Mouse (Mus musculus) hindbrain, embryonic 16.5 days (tissue): Measurements from ENCODE around the gene Dkk2. TPM values are rescaled to one million over a fixed set of nuclear protein-coding genes. Genes with fewer than 3 reads are reported as not detected.

Experiments
- ATAC-seq: fragments of 200-750 bp; cut with Nextera tagmentation; 2 replicates; pipeline ENCODE4 v1.8.0; 2017; ENCODE audit warnings: moderate TSS enrichment, moderate library complexity
- H3K27ac ChIP-seq: fragments of 300-500 bp; sonication (generic); 2 replicates; pipeline ENCODE4 v1.5.1; 2014; ENCODE audit warnings: low read depth, mild to moderate bottlenecking, control low read depth, low read length, moderate library complexity
- H3K27me3 ChIP-seq: fragments of 300-500 bp; sonication (generic); replicated peaks from 2 replicates; pipeline ENCODE4 v1.6.1; 2014; ENCODE audit warnings: low read length; ENCODE audit not compliant: control insufficient read depth, insufficient read depth
- H3K36me3 ChIP-seq: fragments of 300-500 bp; sonication (generic); 2 replicates; pipeline ENCODE4 v1.6.1; 2014; ENCODE audit warnings: mild to moderate bottlenecking, low read length, moderate library complexity, mixed read lengths; ENCODE audit not compliant: control insufficient read depth, insufficient read depth
- H3K4me1 ChIP-seq: fragments of 300-500 bp; sonication (generic); 2 replicates; pipeline ENCODE4 v1.6.1; 2014; ENCODE audit warnings: low read depth, low read length; ENCODE audit not compliant: control insufficient read depth, insufficient read depth
- H3K4me2 ChIP-seq: fragments of 300-500 bp; sonication (generic); 2 replicates; pipeline ENCODE4 v1.6.1; 2014; ENCODE audit warnings: mild to moderate bottlenecking, low read length, control low read depth, moderate library complexity
- H3K4me3 ChIP-seq: fragments of 300-500 bp; sonication (generic); 2 replicates; pipeline ENCODE4 v1.5.1; 2014; ENCODE audit warnings: mild to moderate bottlenecking, low read length, control low read depth, moderate library complexity
- H3K9ac ChIP-seq: fragments of 300-500 bp; sonication (generic); 2 replicates; pipeline ENCODE4 v1.6.1; 2014; ENCODE audit warnings: low read depth, mild to moderate bottlenecking, control low read depth, low read length, moderate library complexity
- H3K9me3 ChIP-seq: fragments of 300-500 bp; sonication (generic); 2 replicates; pipeline ENCODE4 v1.6.1; 2014; ENCODE audit warnings: mild to moderate bottlenecking, low read length, moderate library complexity; ENCODE audit not compliant: control insufficient read depth
- WGBS: fragments of 180-500 bp; shearing (Covaris S2); extraction: QIAGEN DNeasy Blood & Tissue Kit; methylation state at CpG from one replicate; pipeline ENCODE4 v1.1.7; 2014; 5-methylcytosine and 5-hydroxymethylcytosine counted together
- polyA plus RNA-seq: library from polyadenylated mRNA; unstranded; fragments of >200 nt; fragmentation: Nextera tagmentation; extraction: Ambion mirVana; gene quantifications from 2 replicates; pipeline ENCODE4 v1.2.1, GENCODE M21; 2015

Dkk2 gene
- polyA plus RNA-seq, 1 experiment from 2014 or later: 2.1 TPM

GRCm38 (mm10) chr3:132134502-132134901 is 49.4 kb downstream of the Dkk2 start:
- Histone ChIP-seq H3K27ac (no peak overlapping the region), H3K4me2 (no peak overlapping the region), H3K4me3 (no peak overlapping the region), H3K9ac (no peak overlapping the region), H3K36me3 (no peaks in the 10 kb centered on the region), H3K4me1 (no peaks in the 10 kb centered on the region), H3K27me3 (no peaks in the 10 kb centered on the region), H3K9me3 (no peaks in the 10 kb centered on the region)
- WGBS: 79% methylated on average over 1 of the region's 1 CpGs
- no peak for ATAC-seq

GRCm38 (mm10) chr3:132137802-132138378 is 52.8 kb downstream of the Dkk2 start:
- no peak overlapping the region for H3K9ac ChIP-seq
- no peaks in the 10 kb centered on the region for H3K36me3 ChIP-seq
- ATAC-seq: peak; percentile 37; the same call in 1 of the 2 replicates
- WGBS: 67% methylated on average over 11 of the region's 11 CpGs
- H3K27me3 ChIP-seq: no peaks in the 10 kb centered on the region
- H3K4me1 ChIP-seq: no peaks in the 10 kb centered on the region
- H3K9me3 ChIP-seq: no peaks in the 10 kb centered on the region
- H3K27ac ChIP-seq: no peak overlapping the region
- no peak overlapping the region for H3K4me3 ChIP-seq
- H3K4me2 ChIP-seq: no peak overlapping the region

- WGBS: 92% methylated on average over 4 of the region's 4 CpGs
Observed at GRCm38 (mm10) chr3:132141031-132141430, 55.9 kb downstream of the Dkk2 start.

GRCm38 (mm10) chr3:132149446-132150025 is 64.4 kb downstream of the Dkk2 start:
- no peak overlapping the region for H3K9ac ChIP-seq
- H3K4me2 ChIP-seq: no peak overlapping the region
- no peaks in the 10 kb centered on the region for H3K9me3 ChIP-seq
- no peak for ATAC-seq
- H3K4me3 ChIP-seq: no peak overlapping the region
- H3K27me3 ChIP-seq: no peaks in the 10 kb centered on the region
- 65% methylated on average over 6 of the region's 6 CpGs for WGBS
- no peaks in the 10 kb centered on the region for H3K36me3 ChIP-seq
- no peak overlapping the region for H3K27ac ChIP-seq
- no peaks in the 10 kb centered on the region for H3K4me1 ChIP-seq

More at GRCm38 (mm10) chr3:132141031-132141430, 55.9 kb downstream of the Dkk2 start:
- Histone ChIP-seq H3K27ac (no peak overlapping the region), H3K4me2 (no peak overlapping the region), H3K27me3 (no peaks in the 10 kb centered on the region), H3K4me3 (no peak overlapping the region), H3K9ac (no peak overlapping the region), H3K36me3 (no peaks in the 10 kb centered on the region), H3K9me3 (no peaks in the 10 kb centered on the region), H3K4me1 (no peaks in the 10 kb centered on the region)
- no peak for ATAC-seq

GRCm38 (mm10) chr3:132158817-132159216 is 73.7 kb downstream of the Dkk2 start:
- Histone ChIP-seq H3K9ac (no peak overlapping the region), H3K27ac (no peak overlapping the region), H3K9me3 (no peaks in the 10 kb centered on the region), H3K4me2 (no peak overlapping the region), H3K4me3 (no peak overlapping the region), H3K36me3 (no peaks in the 10 kb centered on the region), H3K27me3 (no peaks in the 10 kb centered on the region), H3K4me1 (no peaks in the 10 kb centered on the region)
- no peak for ATAC-seq
- WGBS: 90% methylated on average over 2 of the region's 2 CpGs

- no peak for ATAC-seq
- Histone ChIP-seq H3K27me3 (no peaks in the 10 kb centered on the region), H3K9me3 (no peaks in the 10 kb centered on the region), H3K27ac (no peak overlapping the region), H3K36me3 (no peaks in the 10 kb centered on the region), H3K4me2 (no peak overlapping the region), H3K4me1 (no peaks in the 10 kb centered on the region), H3K4me3 (no peak overlapping the region), H3K9ac (no peak overlapping the region)
- 92% methylated on average over 3 of the region's 3 CpGs for WGBS
Observed at GRCm38 (mm10) chr3:132168911-132169310, 83.8 kb downstream of the Dkk2 start.

GRCm38 (mm10) chr3:132186888-132187552 is 101.9 kb downstream of the Dkk2 start:
- H3K27me3 ChIP-seq: no peaks in the 10 kb centered on the region
- H3K9me3 ChIP-seq: no peaks in the 10 kb centered on the region
- no peaks in the 10 kb centered on the region for H3K4me1 ChIP-seq
- H3K27ac ChIP-seq: no peak overlapping the region
- WGBS: 80% methylated on average over 12 of the region's 12 CpGs
- no peak overlapping the region for H3K4me3 ChIP-seq
- no peaks in the 10 kb centered on the region for H3K36me3 ChIP-seq
- H3K4me2 ChIP-seq: no peak overlapping the region
- no peak for ATAC-seq
- H3K9ac ChIP-seq: no peak overlapping the region

- Histone ChIP-seq H3K4me3 (no peak overlapping the region), H3K36me3 (no peaks in the 10 kb centered on the region), H3K27me3 (no peaks in the 10 kb centered on the region), H3K4me2 (no peak overlapping the region), H3K9me3 (no peaks in the 10 kb centered on the region), H3K9ac (no peak overlapping the region), H3K27ac (no peak overlapping the region), H3K4me1 (no peaks in the 10 kb centered on the region)
- 68% methylated on average over 4 of the region's 4 CpGs for WGBS
- no peak for ATAC-seq
Observed at GRCm38 (mm10) chr3:132201950-132202349, 116.9 kb downstream of the Dkk2 start.

- no peaks in the 10 kb centered on the region for H3K4me1 ChIP-seq
- no peaks in the 10 kb centered on the region for H3K27me3 ChIP-seq
- H3K9me3 ChIP-seq: no peaks in the 10 kb centered on the region
- H3K27ac ChIP-seq: no peak overlapping the region
- H3K36me3 ChIP-seq: no peaks in the 10 kb centered on the region
- H3K4me3 ChIP-seq: no peak overlapping the region
- ATAC-seq: peak; percentile 67; the same call in 1 of the 2 replicates
- H3K9ac ChIP-seq: no peak overlapping the region
- H3K4me2 ChIP-seq: no peak overlapping the region
- WGBS: 67% methylated on average over 5 of the region's 5 CpGs
Observed at GRCm38 (mm10) chr3:132202665-132203064, 117.6 kb downstream of the Dkk2 start.
